Mouse (Mus musculus): ENCODE measurements around the gene Mark3.

DNA sequence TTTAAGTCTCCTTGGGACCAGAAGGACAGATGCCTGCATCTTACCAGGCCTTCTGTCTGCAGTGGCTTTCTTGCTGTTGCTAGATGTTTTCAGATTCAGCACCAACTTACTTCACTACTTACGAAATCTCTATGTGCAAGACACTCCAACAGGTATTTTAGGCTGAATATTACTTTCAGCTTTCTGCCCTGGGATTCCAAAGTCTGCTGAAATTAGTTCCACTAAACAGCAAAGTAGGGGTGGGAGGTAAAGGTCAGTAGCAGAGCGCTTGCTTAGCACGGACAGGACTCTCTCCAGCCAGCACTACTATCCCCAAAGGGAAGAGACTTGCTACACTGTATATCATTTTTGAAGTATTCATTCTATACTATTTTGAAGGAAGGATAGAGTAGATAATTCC, 29.5 kb downstream of the Mark3 start:
- TF ChIP-seq EP300 (IDR thresholded peaks at IDR 0.05; ENCODE audit: insufficient read depth, low read depth, low read length) (no peak), POLR2A (IDR thresholded peaks at IDR 0.05; ENCODE audit: insufficient read depth, low read depth, low read length) (no peak)

Data from heart, adult 2 months (tissue).